Mouse (Mus musculus): Measurements from ENCODE around the gene Efna4.

- TF ChIP-seq CTCF (IDR thresholded peaks at IDR 0.05; ENCODE audit: low read depth) = no peak
- TF ChIP-seq EP300 (IDR thresholded peaks at IDR 0.05; ENCODE audit: low read depth) = no peak
Observed at GRCm38 (mm10) chr3:89325882-89326281, 11.9 kb downstream of the Efna4 start.

All from liver, embryonic 14.5 days (tissue).